ENCODE assay signal across 12 mouse cellular contexts in the genomic region with DNA sequence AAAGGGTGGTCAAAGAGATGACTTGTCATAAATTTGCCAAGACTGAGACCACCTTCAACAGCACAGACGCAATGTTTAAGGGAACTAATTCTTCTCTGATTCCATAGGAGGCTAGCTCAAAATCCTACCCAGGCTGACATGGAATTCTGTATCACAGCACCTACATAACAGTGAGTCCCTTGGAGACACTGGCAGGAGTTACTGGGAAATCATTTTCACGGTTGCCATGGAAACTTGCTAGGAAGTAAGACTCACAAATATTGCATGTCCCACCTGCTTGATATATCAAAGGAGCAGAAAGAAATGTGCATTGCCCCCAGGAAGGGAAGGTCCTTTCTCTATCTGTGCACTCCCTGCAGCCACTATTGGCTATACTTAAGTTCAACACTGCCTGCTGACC.
"Had no signal": no experiment of that assay in that cellular context is flagged by ENCODE, and none has a peak within 500 bp of the region (broad histone marks: within the 10 kb centered on the region; RNA-seq: fewer than 3 reads in every experiment).

No protein-coding gene starts in this region.

- DNase-seq: kidney, adult 8-10 months; kidney, postnatal 25 days; lung, adult 2 months; lung, postnatal 14 days; thymus, postnatal 36 days had no signal

- H3K4me1 ChIP-seq: liver, embryonic 15.5 days; megakaryocyte, embryonic 14.5 days; neural tube, embryonic 12.5 days had no signal

- H3K27ac ChIP-seq: left cerebral cortex, adult 2 months; limb, embryonic 10.5 days; liver, embryonic 15.5 days; macrophage; neural tube, embryonic 12.5 days had no signal

- H3K4me2 ChIP-seq: liver, embryonic 11.5 days; liver, embryonic 15.5 days; neural tube, embryonic 12.5 days had no signal

- H3K27me3 ChIP-seq: liver, embryonic 15.5 days; megakaryocyte, embryonic 14.5 days; neural tube, embryonic 12.5 days had no signal

- H3K9ac ChIP-seq: liver, embryonic 15.5 days; neural tube, embryonic 12.5 days had no signal

- H3K36me3 ChIP-seq: limb, embryonic 10.5 days; liver, embryonic 15.5 days; neural tube, embryonic 12.5 days had no signal

- H3K4me3 ChIP-seq: left cerebral cortex, adult 2 months; limb, embryonic 10.5 days; liver, embryonic 15.5 days; megakaryocyte, embryonic 14.5 days; neural tube, embryonic 12.5 days had no signal

- H3K9me3 ChIP-seq: limb, embryonic 10.5 days; liver, embryonic 15.5 days; megakaryocyte, embryonic 14.5 days; neural tube, embryonic 12.5 days had no signal
